Mouse (Mus musculus) retina, postnatal 7 days (tissue): ENCODE data around the gene Dnajc28.

Experiments
- DNase-seq: peaks from one replicate; pipeline ENCODE4 v3.0.0-alpha.2; 2012; ENCODE audit warnings: low read depth, low spot score

The Dnajc28 gene

DNA sequence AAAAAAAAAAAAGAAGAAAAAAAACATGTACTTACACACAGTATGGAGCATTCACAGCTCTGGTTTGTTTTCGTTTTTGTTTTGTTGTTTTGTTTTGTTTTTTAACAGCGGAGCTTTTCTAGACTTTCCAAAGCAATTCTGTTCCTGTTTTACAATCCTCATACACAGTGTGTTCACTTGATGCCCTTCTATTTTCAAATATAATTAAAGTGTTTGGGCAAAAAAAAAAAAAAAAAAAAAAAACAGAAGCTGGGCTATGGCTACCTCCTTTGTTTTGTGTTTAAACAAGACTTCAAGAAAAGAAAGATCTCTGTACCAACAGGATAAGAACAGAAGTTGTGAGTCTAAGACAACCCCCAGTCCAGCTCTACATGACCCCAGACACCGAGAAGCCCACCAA is 30.1 kb downstream of the Dnajc28 start:
- no peak for DNase-seq

GRCm38 (mm10) chr16:91587730-91588453 is 30.9 kb downstream of the Dnajc28 start:
- DNase-seq, result no peak

- DNase-seq, result no peak
These were observed 32.6 kb downstream of the Dnajc28 start for GRCm38 (mm10) chr16:91586244-91586643.

- no peak for DNase-seq
These were observed 33.2 kb downstream of the Dnajc28 start for GRCm38 (mm10) chr16:91585617-91586016.

DNA sequence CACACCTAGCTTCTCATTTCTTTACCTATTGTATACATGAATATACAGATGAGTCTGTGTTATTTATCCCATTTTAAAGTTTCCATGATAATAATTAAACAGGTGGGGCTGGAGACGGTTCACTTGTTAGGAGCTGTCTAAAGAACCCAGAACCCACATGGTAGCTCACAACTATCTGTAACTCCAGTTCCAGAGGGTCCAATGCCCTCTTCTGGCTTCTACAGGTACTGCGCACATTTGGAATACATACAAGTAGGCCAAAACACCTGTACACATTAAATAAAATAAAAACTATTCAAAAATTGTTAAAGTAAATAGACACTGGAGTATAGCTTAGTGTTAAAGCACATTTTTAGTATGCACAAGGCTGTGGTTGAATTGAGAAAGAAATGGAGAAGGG is 36.5 kb downstream of the Dnajc28 start:
- DNase-seq, result peak; percentile 23

DNA sequence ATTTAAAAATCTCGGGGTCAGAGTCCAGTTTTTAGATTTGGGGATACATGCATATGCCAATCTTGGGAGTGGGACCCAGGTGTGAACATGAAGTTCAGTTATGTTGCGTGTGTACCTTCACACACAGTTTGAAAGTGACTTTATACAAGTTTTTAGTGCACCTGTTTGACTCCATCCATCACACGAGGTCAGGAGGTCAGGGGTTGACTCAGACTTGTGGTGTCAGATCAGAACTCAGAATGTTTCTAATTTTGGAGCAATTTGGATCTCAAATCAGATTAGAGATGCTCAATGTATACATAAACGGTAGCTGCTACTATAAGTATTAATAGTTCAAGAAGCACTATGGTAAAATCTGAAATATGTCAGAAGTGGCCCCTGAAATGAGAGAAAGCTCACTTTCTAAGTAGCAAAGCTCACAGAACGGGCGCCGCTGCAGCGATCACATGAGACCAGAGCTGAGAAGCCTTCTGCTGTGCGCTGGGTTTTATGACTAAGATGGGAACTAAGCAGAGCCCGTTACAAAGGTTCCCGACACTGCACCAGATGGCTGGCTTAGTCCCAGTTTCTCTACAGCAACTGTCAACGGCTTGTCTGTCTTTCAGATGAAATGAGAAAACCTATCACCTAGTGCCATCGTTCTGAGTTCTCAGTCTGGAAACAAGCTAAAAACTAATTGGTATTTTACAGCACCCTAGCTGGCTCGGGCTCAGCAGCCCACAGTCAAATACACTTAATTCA is 39.7 kb downstream of the Dnajc28 start:
- no peak for DNase-seq

- DNase-seq, result no peak
These were observed 43.7 kb downstream of the Dnajc28 start for GRCm38 (mm10) chr16:91575151-91575550.

DNA sequence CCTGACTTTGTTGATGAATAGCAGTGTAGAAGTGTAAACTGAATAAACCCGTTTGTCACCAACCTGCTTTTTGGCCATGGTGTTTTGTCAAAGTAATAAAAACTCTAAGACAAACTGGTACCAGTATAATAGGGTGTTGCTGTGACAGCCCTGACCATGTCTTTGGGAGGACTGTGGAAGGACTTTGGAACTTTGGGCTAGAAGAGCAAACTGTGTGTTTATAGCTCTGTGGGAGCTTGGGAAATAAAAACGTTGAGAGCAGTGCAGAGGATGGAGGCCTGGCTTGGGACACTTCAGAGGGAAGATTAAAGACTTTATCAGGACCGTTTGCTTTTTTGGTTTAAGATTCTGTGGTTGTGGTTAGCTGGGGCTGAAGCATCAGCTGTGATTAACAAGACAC is 47.7 kb downstream of the Dnajc28 start:
- no peak for DNase-seq

- DNase-seq, result no peak
These were observed 49.9 kb downstream of the Dnajc28 start for GRCm38 (mm10) chr16:91568960-91569359.

DNA sequence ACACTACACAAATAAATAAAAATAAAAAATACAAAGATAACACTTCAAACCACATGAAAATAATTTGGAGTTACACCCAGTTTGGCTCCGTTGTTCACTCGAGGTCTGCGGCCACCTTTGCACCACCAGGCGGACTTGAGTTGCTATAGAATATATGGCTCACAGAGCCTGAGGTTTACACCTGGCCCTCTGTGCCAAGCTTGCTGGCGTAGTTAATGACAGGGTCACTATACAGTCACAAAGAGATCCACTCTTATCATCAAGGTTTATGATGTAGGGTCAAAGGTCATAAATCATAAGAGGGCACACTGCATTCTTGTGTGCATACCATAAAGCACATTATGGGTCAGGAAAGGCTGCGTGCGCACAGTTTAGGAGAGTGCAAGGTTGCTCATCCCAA is 52.8 kb downstream of the Dnajc28 start:
- DNase-seq, result no peak

GRCm38 (mm10) chr16:91565292-91565951 is 53.4 kb downstream of the Dnajc28 start:
- no peak for DNase-seq

DNA sequence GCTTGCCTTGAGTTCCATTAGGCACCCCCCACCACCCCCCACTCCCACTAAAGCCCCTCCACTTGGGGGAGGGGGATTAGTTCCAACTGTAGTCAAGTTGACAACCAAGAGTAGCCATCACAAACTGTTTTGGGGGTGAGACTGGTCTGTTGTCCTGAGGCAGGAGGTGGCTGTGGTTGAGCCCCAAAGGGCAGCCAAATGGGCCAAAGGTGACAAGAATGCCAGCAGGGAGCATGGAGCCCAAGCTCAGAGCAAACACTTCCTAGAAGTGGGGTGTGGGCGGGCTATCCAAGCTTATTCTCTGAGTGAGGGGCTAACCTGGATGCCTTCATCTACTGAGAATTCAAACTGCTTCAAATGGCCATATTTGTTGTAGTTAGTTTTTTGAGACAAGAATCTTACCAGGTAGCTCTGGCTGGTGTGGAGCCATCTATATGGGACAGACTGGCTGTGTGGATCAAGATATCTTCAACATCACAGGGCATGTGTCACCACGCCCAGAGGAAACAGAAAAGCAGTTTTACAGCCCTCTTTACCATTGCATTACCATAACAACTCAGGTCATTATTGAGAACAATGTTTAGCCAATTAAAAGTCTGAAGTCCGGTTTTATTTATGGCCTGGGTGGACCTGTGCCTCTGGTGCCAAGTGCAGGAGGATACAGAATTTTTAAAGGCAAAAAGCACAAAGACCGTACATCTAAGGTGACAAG is 54.1 kb downstream of the Dnajc28 start:
- DNase-seq, result no peak
